Mouse (Mus musculus) cerebellum, postnatal 14 days (tissue): ENCODE data around the gene Gpc5.

ENCODE experiments used
- DNase-seq, 2 experiments: peaks; one replicate each; pipeline ENCODE4 v3.0.0; 2021; ENCODE audit warnings: mixed read lengths in 2 of 2

Gpc5 gene

GRCm38 (mm10) chr14:115107467-115107866 lies 15.5 kb downstream of the Gpc5 start:
- no peak for DNase-seq

- DNase-seq: no peak
These were observed 26.6 kb downstream of the Gpc5 start for GRCm38 (mm10) chr14:115118626-115119025.

GRCm38 (mm10) chr14:115148821-115149220 lies 56.8 kb downstream of the Gpc5 start:
- DNase-seq: no peak

GRCm38 (mm10) chr14:115156597-115156996 lies 64.6 kb downstream of the Gpc5 start:
- no peak for DNase-seq

GRCm38 (mm10) chr14:115177322-115177836 lies 85.4 kb downstream of the Gpc5 start:
- DNase-seq: no peak

GRCm38 (mm10) chr14:115179925-115180324 lies 87.9 kb downstream of the Gpc5 start:
- no peak for DNase-seq

GRCm38 (mm10) chr14:115188256-115188655 lies 96.2 kb downstream of the Gpc5 start:
- DNase-seq: no peak

- no peak for DNase-seq
These were observed 136.1 kb downstream of the Gpc5 start for GRCm38 (mm10) chr14:115228075-115228474.

- no peak for DNase-seq
These were observed 144.4 kb downstream of the Gpc5 start for GRCm38 (mm10) chr14:115236387-115236786.

GRCm38 (mm10) chr14:115240621-115241373 lies 148.8 kb downstream of the Gpc5 start:
- DNase-seq: no peak

GRCm38 (mm10) chr14:115250537-115250936 lies 158.5 kb downstream of the Gpc5 start:
- no peak for DNase-seq

- no peak for DNase-seq
These were observed 159.8 kb downstream of the Gpc5 start for GRCm38 (mm10) chr14:115251791-115252190.

GRCm38 (mm10) chr14:115253155-115253554 lies 161.1 kb downstream of the Gpc5 start:
- DNase-seq: no peak

- no peak for DNase-seq
These were observed 161.7 kb downstream of the Gpc5 start for GRCm38 (mm10) chr14:115253685-115254084.

GRCm38 (mm10) chr14:115269703-115270402 lies 177.8 kb downstream of the Gpc5 start:
- no peak for DNase-seq

- DNase-seq: peak; percentile 2 to 3
These were observed 178.4 kb downstream of the Gpc5 start for GRCm38 (mm10) chr14:115270445-115270844.

- DNase-seq: no peak
These were observed 190.8 kb downstream of the Gpc5 start for GRCm38 (mm10) chr14:115282782-115283181.

GRCm38 (mm10) chr14:115324247-115324646 lies 232.2 kb downstream of the Gpc5 start:
- DNase-seq: no peak

GRCm38 (mm10) chr14:115326426-115326825 lies 234.4 kb downstream of the Gpc5 start:
- no peak for DNase-seq

- DNase-seq: no peak
These were observed 247.1 kb downstream of the Gpc5 start for GRCm38 (mm10) chr14:115339084-115339483.

- DNase-seq: no peak
These were observed 250.6 kb downstream of the Gpc5 start for GRCm38 (mm10) chr14:115342597-115342996.

GRCm38 (mm10) chr14:115349448-115349847 lies 257.4 kb downstream of the Gpc5 start:
- no peak for DNase-seq

- DNase-seq: no peak
These were observed 273.4 kb downstream of the Gpc5 start for GRCm38 (mm10) chr14:115365320-115365935.
